Mouse (Mus musculus) kidney, adult 2 months (tissue): ENCODE results near the gene Esrrg. TPM values are rescaled to one million over a fixed set of nuclear protein-coding genes. Genes with fewer than 3 reads are reported as not detected.

Source experiments
- DNase-seq: peaks from one replicate; pipeline ENCODE4 v3.0.0; 2021
- H3K27ac ChIP-seq: fragments of 200-500 bp; 2 replicates; pipeline ENCODE4 v1.5.1; 2012; ENCODE audit warnings: low read depth, low read length, control low read depth, inconsistent platforms; ENCODE audit not compliant: insufficient read depth
- H3K27me3 ChIP-seq: fragments of 200-500 bp; replicated peaks from 2 replicates; pipeline ENCODE4 v1.6.1; 2012; ENCODE audit warnings: mild to moderate bottlenecking, moderate library complexity, low read length, inconsistent platforms; ENCODE audit not compliant: control insufficient read depth, insufficient read depth
- H3K36me3 ChIP-seq: fragments of 200-500 bp; 2 replicates; pipeline ENCODE4 v1.6.1; 2012; ENCODE audit warnings: mild to moderate bottlenecking, moderate library complexity, low read length, inconsistent platforms; ENCODE audit not compliant: control insufficient read depth, insufficient read depth
- H3K4me1 ChIP-seq: fragments of 200-500 bp; 2 replicates; pipeline ENCODE4 v1.6.1; 2011; ENCODE audit warnings: low read length; ENCODE audit not compliant: control insufficient read depth, insufficient read depth
- H3K4me3 ChIP-seq: fragments of 200-500 bp; 2 replicates; pipeline ENCODE4 v1.5.1; 2011; ENCODE audit warnings: mild to moderate bottlenecking, low read depth, low read length, control low read depth; ENCODE audit not compliant: insufficient read depth
- CTCF ChIP-seq: fragments of 200-500 bp; conservative IDR thresholded peaks from 2 replicates; pipeline ENCODE4 v1.5.1; 2011; ENCODE audit warnings: low read depth, mild to moderate bottlenecking, control low read depth, low read length, moderate library complexity, mixed read lengths; ENCODE audit not compliant: insufficient read depth, insufficient read length
- POLR2A ChIP-seq: fragments of 200-500 bp; IDR thresholded peaks from one replicate; pipeline ENCODE4 v1.6.1; 2011; ENCODE audit warnings: low read depth, low read length, control low read depth
- WGBS: fragments of 180-500 bp; shearing (Covaris S2); methylation state at CpG from one replicate; pipeline ENCODE4 v1.1.7; 2018; 5-methylcytosine and 5-hydroxymethylcytosine counted together
- polyA plus RNA-seq: library from polyadenylated mRNA; depleted of rRNA; stranded (reverse); fragments of >200 nt; gene quantifications from 2 replicates; pipeline ENCODE4 v1.2.3, GENCODE M21; 2012

Esrrg gene
- polyA plus RNA-seq, 1 experiment = 24.2 TPM

- TF ChIP-seq CTCF (no peak), POLR2A (no peak)
- no peak overlapping the region for H3K27ac ChIP-seq
- DNase-seq = no peak
- H3K4me1 ChIP-seq = peaks cover 3% of the 10 kb centered on the region; the same call in 1 of the 2 replicates
- no peaks in the 10 kb centered on the region for H3K27me3 ChIP-seq
- H3K36me3 ChIP-seq = no peaks in the 10 kb centered on the region
- whole genome bisulfite sequencing = 60% methylated on average over 4 of the region's 4 CpGs
- H3K4me3 ChIP-seq = no peak overlapping the region
Measured at GRCm38 (mm10) chr1:187939078-187939477, 330.5 kb downstream of the Esrrg start.

DNA sequence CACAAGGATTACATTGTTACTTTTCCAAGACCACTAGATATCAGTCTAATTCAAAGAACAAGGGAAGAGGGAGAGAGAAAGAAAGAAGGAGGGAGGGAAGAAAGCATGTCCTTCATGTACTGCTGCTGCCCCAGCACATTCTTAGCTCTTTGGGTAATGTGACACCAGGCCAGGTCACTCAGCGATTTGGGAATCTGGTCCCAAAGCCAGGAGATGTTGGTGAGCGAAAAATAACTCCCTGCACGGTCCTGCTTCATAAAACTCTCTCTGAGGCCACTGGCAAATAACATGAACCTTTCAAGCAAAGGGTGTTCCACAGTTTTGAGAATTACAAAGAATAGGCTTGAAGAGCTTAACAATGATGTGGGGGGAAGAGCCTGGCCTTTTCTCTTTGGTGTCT, 342.9 kb downstream of the Esrrg start:
- 59% methylated on average over 3 of the region's 3 CpGs for WGBS
- DNase-seq = no peak
- Histone ChIP-seq H3K4me1 (no peaks in the 10 kb centered on the region), H3K27ac (no peak overlapping the region), H3K27me3 (no peaks in the 10 kb centered on the region), H3K4me3 (no peak overlapping the region), H3K36me3 (no peaks in the 10 kb centered on the region)
- TF ChIP-seq CTCF (no peak), POLR2A (no peak)

- H3K36me3 ChIP-seq = no peaks in the 10 kb centered on the region
- H3K27ac ChIP-seq = no peak overlapping the region
- H3K27me3 ChIP-seq = no peaks in the 10 kb centered on the region
- no peak for DNase-seq
- no peak for TF ChIP-seq POLR2A
- no peak for TF ChIP-seq CTCF
- WGBS = 87% methylated on average over 2 of the region's 2 CpGs
- no peak overlapping the region for H3K4me3 ChIP-seq
- H3K4me1 ChIP-seq = no peaks in the 10 kb centered on the region
Measured at GRCm38 (mm10) chr1:187956702-187957101, 348.1 kb downstream of the Esrrg start.

- Histone ChIP-seq H3K36me3 (no peaks in the 10 kb centered on the region), H3K4me1 (no peaks in the 10 kb centered on the region), H3K27ac (no peak overlapping the region), H3K27me3 (no peaks in the 10 kb centered on the region), H3K4me3 (no peak overlapping the region)
- TF ChIP-seq POLR2A (no peak), CTCF (no peak)
- WGBS = 73% methylated on average over 9 of the region's 9 CpGs
- DNase-seq = no peak
Measured at GRCm38 (mm10) chr1:187959192-187959591, 350.6 kb downstream of the Esrrg start.

DNA sequence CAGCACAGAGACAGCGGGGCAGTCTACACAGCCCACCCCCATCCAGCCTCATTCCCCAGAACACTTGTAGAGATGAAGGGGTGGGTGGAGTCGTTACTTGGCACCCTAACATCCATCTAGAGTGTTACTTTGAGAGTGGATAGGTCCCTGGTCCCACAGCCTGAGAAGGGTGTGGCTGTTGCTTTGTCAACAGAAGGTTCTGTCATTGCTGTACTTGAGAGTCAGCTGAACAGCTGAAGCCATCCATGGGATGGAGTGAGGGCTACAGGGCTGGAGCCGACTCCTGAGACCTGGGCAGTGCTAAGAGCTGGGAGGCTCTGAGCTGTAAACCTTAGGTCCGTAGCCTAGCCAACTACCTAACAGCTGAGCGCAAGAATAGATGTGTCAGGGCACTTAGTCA, 352.9 kb downstream of the Esrrg start:
- no peak overlapping the region for H3K27ac ChIP-seq
- TF ChIP-seq POLR2A (no peak), CTCF (no peak)
- H3K27me3 ChIP-seq = no peaks in the 10 kb centered on the region
- no peaks in the 10 kb centered on the region for H3K36me3 ChIP-seq
- H3K4me3 ChIP-seq = no peak overlapping the region
- WGBS = 77% methylated on average over 5 of the region's 5 CpGs
- H3K4me1 ChIP-seq = no peaks in the 10 kb centered on the region; the same call in 1 of the 2 replicates
- DNase-seq = no peak

- Histone ChIP-seq H3K27me3 (no peaks in the 10 kb centered on the region), H3K27ac (no peak overlapping the region), H3K4me3 (no peak overlapping the region), H3K36me3 (no peaks in the 10 kb centered on the region), H3K4me1 (no peaks in the 10 kb centered on the region; the same call in 1 of the 2 replicates)
- TF ChIP-seq POLR2A (no peak), CTCF (no peak)
- 72% methylated on average over 18 of the region's 18 CpGs for WGBS
- DNase-seq = no peak
Measured at GRCm38 (mm10) chr1:187964829-187965760, 356.5 kb downstream of the Esrrg start.

DNA sequence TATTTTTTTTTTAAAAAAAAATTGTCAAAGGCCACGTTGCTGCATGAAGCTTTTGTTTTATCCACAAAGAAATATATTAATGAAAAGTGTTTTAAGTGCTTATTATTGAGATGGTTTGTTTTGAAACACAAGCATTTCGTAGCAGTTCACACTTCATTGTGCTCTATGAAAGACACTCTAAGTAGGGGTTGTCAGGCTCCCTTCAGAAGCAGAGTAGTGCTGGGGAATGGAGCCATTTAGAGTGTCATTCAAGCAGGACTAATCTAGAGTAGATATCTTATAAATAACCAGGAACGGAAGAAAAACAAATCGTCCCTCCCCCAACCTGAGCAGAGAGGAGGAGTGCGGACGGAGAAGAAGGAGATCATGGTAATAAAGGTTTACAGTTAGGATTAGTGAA, 357.3 kb downstream of the Esrrg start:
- Histone ChIP-seq H3K27me3 (no peaks in the 10 kb centered on the region), H3K36me3 (no peaks in the 10 kb centered on the region), H3K27ac (no peak overlapping the region), H3K4me1 (no peaks in the 10 kb centered on the region; the same call in 1 of the 2 replicates), H3K4me3 (no peak overlapping the region)
- 53% methylated on average over 6 of the region's 6 CpGs for WGBS
- no peak for DNase-seq
- TF ChIP-seq POLR2A (no peak), CTCF (no peak)
